Mouse (Mus musculus) adipocyte (in vitro differentiated cells): ENCODE measurements around the gene Gm36864.

Source experiments
- DNase-seq: peaks from one replicate; pipeline ENCODE4 v3.0.0-alpha.2; 2016; ENCODE audit warnings: low spot score

Gm36864 gene

GRCm38 (mm10) chr7:44257278-44257677, 21.3 kb downstream of the Gm36864 start, which contains the start of gene Acp4:
Acp4 (minus strand) TSS chr7:44257378.
- DNase-seq = no peak

- DNase-seq = no peak
Measured at GRCm38 (mm10) chr7:44260410-44260809, 24.4 kb downstream of the Gm36864 start.

DNA sequence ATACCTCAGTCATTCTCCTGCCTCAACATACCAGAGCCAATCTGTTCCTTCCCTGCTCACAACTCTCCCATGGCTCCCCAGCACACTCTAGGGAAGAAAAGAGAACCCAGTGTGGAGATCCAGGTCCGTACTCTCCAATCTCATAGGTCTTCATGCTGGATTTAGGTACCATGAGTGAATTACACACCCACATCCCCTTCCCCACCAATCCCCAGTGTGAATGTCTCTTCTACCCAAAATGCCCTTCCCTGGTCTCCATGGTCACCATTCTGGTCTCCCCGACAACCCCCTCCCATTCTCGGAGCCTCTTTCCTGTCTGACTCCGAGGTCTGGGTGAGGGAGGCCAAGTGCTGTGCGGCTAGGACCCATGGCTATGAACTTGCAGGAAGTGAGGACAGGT, 25.2 kb downstream of the Gm36864 start, which contains the start of gene Gm15517:
Gm15517 (plus strand) TSS at position 301 of the 400 bp plus-strand sequence.
- DNase-seq = no peak

- DNase-seq = peak; percentile 92
Measured at GRCm38 (mm10) chr7:44262791-44263643, 27.0 kb downstream of the Gm36864 start.

GRCm38 (mm10) chr7:44268117-44268516, 32.1 kb downstream of the Gm36864 start:
- no peak for DNase-seq

GRCm38 (mm10) chr7:44269397-44269796, 33.4 kb downstream of the Gm36864 start:
- DNase-seq = no peak

DNA sequence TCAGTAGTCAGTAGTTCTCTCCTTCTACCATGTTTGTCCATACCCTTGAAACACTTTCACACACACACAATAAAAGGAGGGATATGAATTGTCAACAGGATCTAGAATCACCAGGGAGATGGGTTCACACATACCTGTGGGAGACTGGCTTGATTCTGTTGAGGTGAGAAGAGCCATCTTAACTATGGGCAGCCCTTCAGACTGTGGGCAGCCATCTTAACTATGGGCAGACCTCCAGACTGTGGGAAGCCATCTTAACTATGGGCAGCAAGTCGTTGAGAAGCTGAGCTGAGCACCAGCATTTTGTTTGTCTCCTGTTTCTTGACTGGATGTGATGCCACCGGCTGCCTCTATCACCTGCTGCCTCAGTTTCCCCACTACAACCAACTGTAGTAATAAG, 35.3 kb downstream of the Gm36864 start:
- DNase-seq = peak; percentile 75

DNA sequence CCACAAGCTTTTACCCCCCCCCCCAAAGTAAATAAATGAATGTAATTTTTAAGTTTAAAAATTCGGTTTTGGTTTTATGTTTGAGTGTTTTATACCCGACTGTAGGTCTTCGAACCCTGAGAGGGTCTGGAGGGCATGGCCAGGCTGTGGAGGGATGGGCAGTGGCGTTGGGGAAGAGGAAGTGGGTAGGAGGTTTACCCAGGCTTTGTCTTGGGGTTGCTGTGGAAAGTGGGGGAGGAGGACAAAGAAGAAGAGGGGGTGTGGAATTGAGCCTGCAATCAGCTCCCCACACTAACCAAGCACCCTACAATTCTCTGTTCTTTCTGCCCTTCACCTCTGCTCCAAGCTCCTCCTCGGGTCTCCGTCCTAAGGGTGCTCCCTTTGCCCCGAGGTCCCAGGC, 36.6 kb downstream of the Gm36864 start:
- no peak for DNase-seq

- DNase-seq = no peak
Measured at GRCm38 (mm10) chr7:44273446-44273845, 37.5 kb downstream of the Gm36864 start.

- no peak for DNase-seq
Measured at GRCm38 (mm10) chr7:44274096-44274495, 38.1 kb downstream of the Gm36864 start.

GRCm38 (mm10) chr7:44275546-44275945, 39.6 kb downstream of the Gm36864 start:
- DNase-seq = no peak

- DNase-seq = no peak
Measured at GRCm38 (mm10) chr7:44276461-44277249, 40.7 kb downstream of the Gm36864 start.

- no peak for DNase-seq
Measured at GRCm38 (mm10) chr7:44277250-44277622, 41.3 kb downstream of the Gm36864 start.

GRCm38 (mm10) chr7:44280959-44281358, 45.0 kb downstream of the Gm36864 start:
- no peak for DNase-seq

DNA sequence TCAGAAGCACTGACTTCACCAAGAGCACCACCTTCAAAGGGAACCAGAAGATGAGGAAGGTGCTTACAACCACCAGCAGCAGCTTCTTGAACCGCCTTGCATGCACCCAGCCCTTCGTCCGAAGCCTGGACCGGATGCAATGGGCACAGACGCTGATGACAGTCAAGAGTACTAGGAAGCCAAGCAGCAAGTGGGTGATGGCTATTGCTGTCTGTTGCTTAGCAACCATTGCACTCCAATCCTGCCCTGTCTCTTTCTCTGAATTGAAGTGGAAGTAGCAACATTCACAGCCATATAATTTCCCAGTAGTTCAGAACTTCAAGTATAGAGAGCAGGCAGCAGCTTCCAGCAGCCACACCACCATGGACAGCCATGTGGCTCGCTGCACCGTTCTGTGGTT, 45.6 kb downstream of the Gm36864 start:
- no peak for DNase-seq

DNA sequence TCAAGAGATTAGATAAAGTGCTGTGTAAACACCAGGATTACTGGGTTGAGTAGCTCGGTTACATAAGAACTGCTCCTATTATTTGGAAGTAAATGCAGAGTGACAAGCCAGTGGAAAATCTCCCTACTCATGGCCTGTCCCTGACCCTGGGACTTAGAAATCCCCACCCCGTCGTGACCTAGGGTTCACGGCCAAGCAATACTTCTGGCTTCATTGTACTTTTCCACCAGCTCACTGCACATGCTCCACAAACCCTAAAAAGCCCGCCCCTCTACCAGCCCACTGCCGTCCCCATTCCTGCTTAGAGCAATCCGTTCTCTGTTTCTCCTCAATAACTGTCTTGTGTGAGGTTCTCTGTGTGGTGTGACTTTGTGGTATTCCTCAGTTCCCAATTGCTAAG, 51.8 kb downstream of the Gm36864 start:
- DNase-seq = no peak

DNA sequence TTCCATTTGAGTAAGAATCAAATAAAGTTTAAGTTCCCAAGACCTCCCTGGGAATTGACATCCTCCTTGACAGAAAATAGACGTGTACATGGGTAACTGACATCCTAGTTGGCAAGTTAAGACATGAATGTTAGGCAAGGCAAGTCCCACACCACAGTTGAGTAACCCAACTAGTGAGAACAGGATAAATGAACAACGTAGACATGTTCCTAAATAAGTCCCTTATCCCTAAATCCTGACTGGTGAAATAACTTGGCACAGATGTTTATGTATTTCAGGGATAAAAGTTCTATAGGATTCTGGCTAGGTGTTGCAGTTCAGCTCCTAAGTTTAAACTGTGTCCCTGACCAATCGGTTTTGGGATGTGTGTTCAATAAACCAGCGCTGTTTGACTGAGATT, 55.0 kb downstream of the Gm36864 start:
- DNase-seq = peak; percentile 5

DNA sequence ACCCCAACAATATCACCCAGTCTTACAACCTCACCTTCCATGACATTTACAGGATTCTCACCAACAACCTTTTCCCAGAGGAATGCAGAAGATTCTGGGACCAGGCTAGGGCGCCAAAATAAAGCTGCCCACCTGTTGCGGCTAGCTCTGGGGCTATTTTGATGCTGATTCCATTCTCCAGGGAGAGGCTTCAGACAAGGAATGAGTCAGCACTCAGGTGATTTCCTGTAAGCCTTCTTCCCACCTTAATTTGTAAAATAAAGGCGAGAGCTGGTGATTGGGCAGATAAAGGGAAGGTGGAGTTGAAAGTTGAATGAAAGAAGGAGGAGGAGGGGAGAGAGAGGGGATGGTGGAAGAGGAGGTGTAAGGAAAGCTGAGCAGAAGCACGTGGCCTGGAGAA, 55.4 kb downstream of the Gm36864 start:
- DNase-seq = no peak
